Mouse (Mus musculus): ENCODE data around the gene Taar8b. TPM values are rescaled to one million over a fixed set of nuclear protein-coding genes. Genes with fewer than 3 reads are reported as not detected.
A peak's percentile ranks its signal among the peaks of the same experiment; 100 is the strongest.
"Not testable (repeated sequence)": the region's sequence is repeated elsewhere in the genome, so short reads cannot be mapped to it uniquely, and the experiment has no call there.

Taar8b gene
- not detected in 2 replicates for polyA plus RNA-seq (2011; ENCODE audit: insufficient read depth, insufficient read length, low replicate concordance, missing spikeins)

- TF ChIP-seq CTCF (IDR thresholded peaks at IDR 0.05; ENCODE audit: control insufficient read depth, insufficient read depth, low read length) (no peak), POLR2A (IDR thresholded peaks at IDR 0.05; ENCODE audit: borderline replicate concordance, control insufficient read depth, low read depth, low read length) (no peak)
- Histone ChIP-seq H3K4me1 (ENCODE audit: control insufficient read depth, insufficient read depth, low read length) (no peaks in the 10 kb centered on the region), H3K27ac (ENCODE audit: control insufficient read depth, insufficient read depth, low read depth, low read length, poor library complexity) (no peak within 1 kb of the TSS), H3K4me3 (replicated peaks; ENCODE audit: control insufficient read depth, low read depth, low read length) (no peak within 1 kb of the TSS)
- 57% methylated on average over 2 of the region's 2 CpGs for WGBS
Observed at GRCm38 (mm10) chr10:24092194-24092593, at the start of gene Taar8b. Taar8b (minus strand) TSS chr10:24092294.

DNA sequence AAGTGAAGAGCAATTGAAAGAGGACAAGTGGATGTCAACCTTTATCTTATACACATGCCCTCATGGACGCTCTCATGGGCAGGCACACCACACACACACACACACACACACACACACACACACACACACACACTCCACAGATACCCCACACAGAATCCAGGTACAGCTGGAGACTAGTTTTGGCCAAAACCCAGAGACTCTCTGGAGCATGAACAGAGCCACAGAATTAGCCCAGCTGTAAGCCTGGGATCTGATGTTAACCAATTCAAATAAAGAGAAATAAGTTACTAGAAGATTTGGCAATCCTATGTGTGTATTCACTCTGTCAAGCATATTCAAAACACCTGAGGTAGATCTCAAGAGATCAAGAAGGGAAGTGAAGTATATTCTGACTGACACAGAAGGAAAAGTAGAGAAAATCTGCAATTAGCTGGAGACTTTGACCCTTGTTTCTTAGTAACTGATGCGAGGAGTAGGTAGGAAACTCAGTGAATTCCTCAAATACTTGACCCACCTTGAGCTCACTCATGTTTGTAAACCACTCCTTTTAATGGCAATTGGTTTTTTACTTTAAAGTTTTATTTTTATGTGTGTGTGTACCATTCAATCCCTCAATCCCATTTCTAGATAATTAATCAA lies 46.6 kb upstream of the Taar8b start:
- Histone ChIP-seq H3K4me3 (replicated peaks; ENCODE audit: control insufficient read depth, low read depth, low read length) (no peak overlapping the region), H3K4me1 (ENCODE audit: control insufficient read depth, insufficient read depth, low read length) (no peaks in the 10 kb centered on the region), H3K27ac (ENCODE audit: control insufficient read depth, insufficient read depth, low read depth, low read length, poor library complexity) (no peak overlapping the region)
- TF ChIP-seq CTCF (IDR thresholded peaks at IDR 0.05; ENCODE audit: control insufficient read depth, insufficient read depth, low read length) (no peak), POLR2A (IDR thresholded peaks at IDR 0.05; ENCODE audit: borderline replicate concordance, control insufficient read depth, low read depth, low read length) (no peak)
- WGBS: 66% methylated on average over 2 of the region's 2 CpGs

GRCm38 (mm10) chr10:24134071-24134645 lies 42.1 kb upstream of the Taar8b start:
- Histone ChIP-seq H3K4me1 (ENCODE audit: control insufficient read depth, insufficient read depth, low read length) (no peaks in the 10 kb centered on the region; the same call in 1 of the 2 replicates), H3K27ac (ENCODE audit: control insufficient read depth, insufficient read depth, low read depth, low read length, poor library complexity) (no peak overlapping the region), H3K4me3 (replicated peaks; ENCODE audit: control insufficient read depth, low read depth, low read length) (no peak overlapping the region)
- WGBS: 71% methylated on average over 7 of the region's 7 CpGs
- no peak for TF ChIP-seq CTCF (IDR thresholded peaks at IDR 0.05; ENCODE audit: control insufficient read depth, insufficient read depth, low read length)

DNA sequence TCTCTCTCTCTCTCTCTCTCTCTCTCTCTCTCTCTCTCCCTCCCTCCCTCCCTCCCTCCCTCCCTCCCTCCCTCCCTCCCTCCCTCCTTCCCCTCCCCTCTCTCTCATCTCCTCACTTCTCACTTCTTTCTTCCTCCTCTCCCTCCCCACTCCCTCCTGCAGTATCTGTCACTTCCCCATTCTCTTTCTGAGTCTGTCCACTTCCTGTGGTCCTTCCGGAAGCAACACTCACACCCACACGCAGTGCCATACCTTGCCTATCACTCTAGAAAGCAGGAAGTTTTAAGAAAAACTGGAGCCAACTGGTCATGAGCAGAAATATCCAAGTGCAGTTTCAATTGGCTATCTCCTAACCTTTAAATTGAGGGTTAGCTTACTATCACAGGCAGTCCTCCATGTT lies 41.0 kb upstream of the Taar8b start:
- H3K4me3 ChIP-seq (replicated peaks; ENCODE audit: control insufficient read depth, low read depth, low read length): no peak overlapping the region
- H3K27ac ChIP-seq (ENCODE audit: control insufficient read depth, insufficient read depth, low read depth, low read length, poor library complexity): no peak overlapping the region
- TF ChIP-seq POLR2A (IDR thresholded peaks at IDR 0.05; ENCODE audit: borderline replicate concordance, control insufficient read depth, low read depth, low read length): no peak
- no peak for TF ChIP-seq CTCF (IDR thresholded peaks at IDR 0.05; ENCODE audit: control insufficient read depth, insufficient read depth, low read length)
- H3K4me1 ChIP-seq (ENCODE audit: control insufficient read depth, insufficient read depth, low read length): no peaks in the 10 kb centered on the region; the same call in 1 of the 2 replicates
- 0% methylated on average over 2 of the region's 2 CpGs for WGBS

- no peak overlapping the region for H3K27ac ChIP-seq (ENCODE audit: control insufficient read depth, insufficient read depth, low read depth, low read length, poor library complexity)
- TF ChIP-seq CTCF (IDR thresholded peaks at IDR 0.05; ENCODE audit: control insufficient read depth, insufficient read depth, low read length) (no peak), POLR2A (IDR thresholded peaks at IDR 0.05; ENCODE audit: borderline replicate concordance, control insufficient read depth, low read depth, low read length) (no peak)
- no peak overlapping the region for H3K4me3 ChIP-seq (replicated peaks; ENCODE audit: control insufficient read depth, low read depth, low read length)
- WGBS: 69% methylated on average over 5 of the region's 5 CpGs
- no peaks in the 10 kb centered on the region; the same call in 1 of the 2 replicates for H3K4me1 ChIP-seq (ENCODE audit: control insufficient read depth, insufficient read depth, low read length)
Observed at GRCm38 (mm10) chr10:24132273-24132672, 40.2 kb upstream of the Taar8b start.

GRCm38 (mm10) chr10:24131451-24132262 lies 39.6 kb upstream of the Taar8b start:
- H3K27ac ChIP-seq (ENCODE audit: control insufficient read depth, insufficient read depth, low read depth, low read length, poor library complexity): no peak overlapping the region
- no peaks in the 10 kb centered on the region; the same call in 1 of the 2 replicates for H3K4me1 ChIP-seq (ENCODE audit: control insufficient read depth, insufficient read depth, low read length)
- 32% methylated on average over 9 of the region's 9 CpGs for WGBS
- TF ChIP-seq POLR2A (IDR thresholded peaks at IDR 0.05; ENCODE audit: borderline replicate concordance, control insufficient read depth, low read depth, low read length): no peak
- TF ChIP-seq CTCF (IDR thresholded peaks at IDR 0.05; ENCODE audit: control insufficient read depth, insufficient read depth, low read length): peak; percentile 31; the same call in 1 of the 2 replicates
- no peak overlapping the region for H3K4me3 ChIP-seq (replicated peaks; ENCODE audit: control insufficient read depth, low read depth, low read length)

DNA sequence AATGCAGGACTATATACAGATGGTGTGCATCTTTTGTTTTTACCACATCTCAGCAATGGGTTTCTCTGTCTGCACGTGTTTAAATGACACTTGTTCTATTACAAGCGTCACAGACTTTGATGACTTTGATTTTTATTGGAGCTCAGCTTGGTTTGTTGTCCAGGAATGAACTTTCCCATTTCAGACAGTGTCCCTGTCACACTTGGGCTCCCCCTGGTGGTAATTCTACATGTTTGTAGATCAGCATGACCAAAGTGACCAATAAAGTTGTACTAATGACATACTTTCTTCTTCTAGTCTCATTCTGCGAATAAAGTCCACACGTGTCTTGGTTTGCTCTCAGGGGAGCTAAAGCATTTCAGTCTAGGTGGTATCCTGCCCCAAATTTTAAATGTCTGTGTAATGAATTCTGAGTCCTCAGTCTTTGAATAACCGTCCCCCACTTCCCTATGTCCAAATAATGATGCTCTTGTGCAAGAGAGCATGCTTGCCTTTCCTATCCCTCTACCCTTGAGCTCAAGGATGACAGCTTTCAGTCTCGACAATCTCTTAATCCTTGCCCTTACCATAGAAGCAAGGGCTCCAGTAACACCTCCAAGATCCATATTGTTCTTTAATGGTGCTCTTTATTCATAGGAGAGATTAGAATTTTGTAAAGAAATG lies 19.2 kb upstream of the Taar8b start:
- TF ChIP-seq CTCF (IDR thresholded peaks at IDR 0.05; ENCODE audit: control insufficient read depth, insufficient read depth, low read length) (no peak), POLR2A (IDR thresholded peaks at IDR 0.05; ENCODE audit: borderline replicate concordance, control insufficient read depth, low read depth, low read length) (no peak)
- WGBS: 28% methylated on average over 6 of the region's 6 CpGs
- no peak overlapping the region for H3K4me3 ChIP-seq (replicated peaks; ENCODE audit: control insufficient read depth, low read depth, low read length)

GRCm38 (mm10) chr10:24109434-24109833 lies 17.3 kb upstream of the Taar8b start, which contains the start of gene Taar9:
Taar9 (minus strand) TSS chr10:24109534.
- 85% methylated on average over 8 of the region's 8 CpGs for WGBS
- H3K4me3 ChIP-seq (replicated peaks; ENCODE audit: control insufficient read depth, low read depth, low read length); H3K4me1 ChIP-seq (ENCODE audit: control insufficient read depth, insufficient read depth, low read length); H3K27ac ChIP-seq (ENCODE audit: control insufficient read depth, insufficient read depth, low read depth, low read length, poor library complexity): not testable (repeated sequence)

More for the DNA sequence above, 19.2 kb upstream of the Taar8b start:
- Histone ChIP-seq H3K4me1 (ENCODE audit: control insufficient read depth, insufficient read depth, low read length) (no peaks in the 10 kb centered on the region), H3K27ac (ENCODE audit: control insufficient read depth, insufficient read depth, low read depth, low read length, poor library complexity) (no peak overlapping the region)
